Mouse (Mus musculus) megakaryocyte progenitor cell, adult 5-6 weeks (primary cell): ENCODE data around the gene Nhsl2. TPM values are rescaled to one million over a fixed set of nuclear protein-coding genes. Genes with fewer than 3 reads are reported as not detected.

Source experiments
- ATAC-seq: replicated peaks from 2 replicates; pipeline ENCODE4 v1.8.0; 2016; ENCODE audit warnings: mild to moderate bottlenecking, moderate TSS enrichment, inconsistent platforms; ENCODE audit not compliant: poor library complexity
- total RNA-seq, 2 experiments: library from RNA; stranded (forward) in 1 of 2; stranded (reverse) in 1 of 2; fragments of 157-497, 149-512 nt in 1 of 2; fragments of 200-1000 nt in 1 of 2; gene quantifications; 2 replicates each; pipeline versions ENCODE4 v1.2.3 to v1.2.4; 2015 to 2017

The Nhsl2 gene
- total RNA-seq, 2 experiments from 2014 or later, result 9.2 to 20.3 TPM

DNA sequence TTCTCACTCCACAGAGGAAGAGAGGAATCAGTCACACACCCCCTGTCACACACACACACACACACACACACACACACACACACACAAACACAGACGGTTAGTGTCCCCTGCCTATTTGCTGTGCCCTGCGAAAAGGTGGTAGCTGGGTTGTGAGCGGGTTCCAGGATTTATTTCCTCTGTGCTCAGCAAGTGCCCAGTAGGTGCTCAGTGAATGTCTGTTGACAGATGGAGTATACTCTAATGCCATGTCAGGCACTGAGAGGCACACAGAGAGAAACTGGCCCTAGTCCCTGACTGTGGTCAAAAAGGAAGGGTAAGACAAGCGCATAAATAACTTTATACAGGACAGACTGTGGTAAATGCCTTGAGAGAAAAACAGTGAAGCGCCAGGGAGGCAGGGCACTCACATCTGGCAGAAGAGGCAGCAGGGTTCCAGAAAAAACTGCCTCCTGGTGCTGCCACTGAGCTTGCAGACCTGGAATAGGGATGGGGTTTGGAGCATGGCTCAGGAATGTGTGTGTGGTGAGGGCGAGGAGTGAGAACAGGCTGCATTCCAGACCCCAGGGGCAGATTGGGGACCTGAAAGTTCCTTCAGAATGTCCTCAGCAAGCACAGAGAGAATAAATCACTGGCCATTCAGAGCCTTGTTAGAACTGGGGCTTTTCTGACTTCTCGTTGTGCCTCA is 52.8 kb downstream of the Nhsl2 start:
- no peak for ATAC-seq

DNA sequence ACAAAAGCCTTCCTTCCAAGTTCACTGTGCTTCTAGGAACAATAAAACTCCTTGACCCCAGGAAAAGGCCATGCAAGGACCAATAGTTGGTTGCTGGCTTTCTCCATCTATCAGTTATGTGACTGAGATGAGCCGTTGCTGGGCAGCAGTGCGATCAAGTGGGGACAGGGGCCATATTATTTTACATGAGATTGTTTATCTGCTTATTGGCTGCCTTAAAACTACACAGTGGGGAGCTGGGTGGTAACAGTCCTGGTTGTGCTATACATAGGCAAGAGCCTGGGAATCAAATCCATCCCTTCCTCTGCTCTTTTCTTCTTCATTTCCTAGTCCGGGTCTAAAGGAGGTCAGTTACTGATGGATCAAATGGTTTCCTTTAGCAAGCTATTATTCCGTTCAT is 53.4 kb downstream of the Nhsl2 start:
- ATAC-seq, result no peak

DNA sequence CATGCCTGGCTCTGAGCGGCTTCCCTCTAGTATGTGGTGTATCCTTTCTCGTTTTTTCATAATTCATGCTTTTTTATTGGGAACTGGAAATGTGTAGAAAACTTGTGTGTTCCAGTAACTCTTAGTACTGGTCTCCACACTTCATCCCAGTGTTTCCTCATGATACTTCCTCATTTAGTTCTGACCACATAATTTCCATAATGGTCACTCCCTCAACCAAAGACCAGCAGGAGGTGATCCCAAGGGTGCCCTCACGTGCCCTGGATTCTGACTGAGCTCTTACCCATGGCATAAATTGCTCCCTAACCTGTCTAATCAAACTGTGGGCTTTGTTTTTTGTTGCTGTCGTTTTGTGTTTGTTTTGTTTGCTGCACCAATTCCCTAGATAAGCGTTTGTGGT is 58.1 kb downstream of the Nhsl2 start:
- peak; percentile 63 for ATAC-seq

DNA sequence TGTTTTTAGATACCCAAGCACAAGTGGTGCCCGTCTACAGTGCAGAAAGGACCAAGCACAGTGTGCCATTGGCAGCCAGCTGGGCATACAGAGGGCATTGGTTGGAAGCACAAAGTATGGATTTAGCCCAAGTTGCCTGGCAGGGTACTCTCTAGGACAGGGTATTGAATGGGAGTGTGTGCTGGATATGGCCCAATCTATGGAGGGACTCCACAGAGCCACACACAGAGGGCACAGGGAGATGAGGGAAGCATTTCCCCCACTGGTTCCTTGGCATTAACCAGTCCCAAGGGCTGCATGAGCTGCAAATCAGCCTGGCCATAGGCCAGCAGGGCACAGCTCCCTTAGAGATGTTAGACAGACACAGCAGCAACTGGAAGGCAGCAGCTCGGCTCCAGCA is 79.9 kb downstream of the Nhsl2 start:
- no peak for ATAC-seq

GRCm38 (mm10) chrX:101930301-101930700 is 81.1 kb downstream of the Nhsl2 start:
- ATAC-seq, result no peak

GRCm38 (mm10) chrX:101931016-101931415 is 81.8 kb downstream of the Nhsl2 start:
- no peak for ATAC-seq

GRCm38 (mm10) chrX:101932244-101932643 is 83.1 kb downstream of the Nhsl2 start:
- ATAC-seq, result no peak

DNA sequence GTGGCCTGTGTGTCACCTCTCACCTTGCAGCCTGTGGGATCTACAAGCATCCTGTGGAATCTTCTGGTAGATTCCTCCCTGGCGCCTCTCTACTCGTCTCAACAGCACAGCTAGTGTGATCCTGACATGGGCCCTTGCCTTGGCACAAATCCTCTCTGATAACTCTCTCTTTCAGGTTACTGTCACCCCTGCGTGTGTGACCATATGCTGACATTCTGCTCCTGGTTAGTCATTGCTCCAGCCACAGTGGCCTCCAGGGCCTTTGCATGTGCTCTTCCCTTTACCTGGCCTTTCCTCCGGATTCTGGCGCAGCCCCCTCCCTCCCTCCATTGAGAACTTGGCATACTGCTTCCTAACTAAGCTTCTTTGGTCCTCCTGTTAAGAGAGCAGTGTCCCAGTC is 84.2 kb downstream of the Nhsl2 start:
- no peak for ATAC-seq

- no peak for ATAC-seq
Measured at GRCm38 (mm10) chrX:101935291-101935840, 86.2 kb downstream of the Nhsl2 start.

GRCm38 (mm10) chrX:101939486-101939885 is 90.3 kb downstream of the Nhsl2 start:
- ATAC-seq, result no peak

DNA sequence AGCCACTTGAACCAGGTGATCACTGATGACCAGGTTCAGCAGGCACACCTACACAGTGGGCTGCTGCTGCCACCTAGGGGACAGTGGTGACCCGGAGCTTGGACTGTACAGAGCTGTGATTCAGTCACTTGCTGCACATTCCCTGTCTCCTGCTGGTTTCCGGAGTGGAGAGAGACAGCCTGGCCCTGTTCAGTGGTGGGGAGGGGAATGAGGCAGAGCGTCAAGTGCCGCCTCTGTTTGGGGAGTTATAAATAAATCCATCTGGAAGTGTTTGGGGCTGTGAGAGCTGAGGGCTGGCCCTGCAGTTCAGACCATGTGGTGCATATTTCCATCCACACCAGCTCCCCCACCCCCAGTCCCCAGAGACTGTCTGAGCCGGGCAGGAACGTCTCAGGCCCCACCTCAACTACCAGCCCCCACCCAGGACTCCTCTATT is 93.3 kb downstream of the Nhsl2 start:
- peak; percentile 78 for ATAC-seq

- no peak for ATAC-seq
Measured at GRCm38 (mm10) chrX:101943743-101944142, 94.6 kb downstream of the Nhsl2 start.

DNA sequence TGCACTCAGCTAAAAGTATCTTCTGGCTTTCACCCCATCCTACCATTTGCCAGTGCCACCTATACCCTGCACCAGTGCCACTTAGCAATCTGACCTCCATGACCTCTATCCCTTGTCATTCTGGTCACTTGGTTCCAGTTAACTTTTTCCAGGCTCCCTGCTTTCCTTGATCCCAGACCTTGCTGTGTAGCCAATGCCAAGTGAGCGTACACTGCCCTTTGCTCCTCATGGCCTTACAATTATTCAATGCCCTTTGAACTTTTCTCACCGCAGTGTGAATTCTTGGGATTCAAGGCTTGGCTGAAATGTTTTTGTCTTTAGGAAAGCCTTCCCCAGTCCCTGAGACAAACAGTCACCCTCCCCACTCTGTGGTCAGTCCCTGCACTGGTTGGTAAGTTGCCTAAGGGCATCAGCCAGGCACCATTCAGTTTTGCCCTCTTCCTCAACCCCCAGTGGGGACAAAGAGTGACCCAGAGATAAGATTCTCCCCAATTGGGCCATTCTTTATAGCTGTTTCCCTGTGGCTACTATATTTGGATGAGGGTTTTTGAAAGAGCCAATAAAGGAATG is 95.7 kb downstream of the Nhsl2 start:
- no peak for ATAC-seq

DNA sequence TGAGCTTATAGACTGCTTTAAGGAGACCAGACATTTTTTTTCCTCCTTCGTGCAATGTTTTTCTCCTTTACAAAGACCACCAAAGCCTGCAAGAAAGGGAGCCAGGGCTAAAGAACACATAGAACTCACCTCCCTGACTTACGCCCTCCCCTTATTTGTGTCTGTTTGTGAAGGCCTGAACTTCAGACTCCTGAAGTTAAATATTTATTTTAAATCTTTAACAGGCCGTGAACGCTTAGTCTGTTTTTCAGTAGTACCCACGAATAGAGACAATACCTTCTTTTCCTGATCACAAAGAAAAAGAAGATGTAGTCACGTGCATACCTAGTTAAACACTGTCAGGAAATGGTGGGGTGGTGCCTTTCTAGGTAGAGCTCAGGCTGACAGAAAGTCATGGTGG is 103.3 kb downstream of the Nhsl2 start:
- ATAC-seq, result no peak

DNA sequence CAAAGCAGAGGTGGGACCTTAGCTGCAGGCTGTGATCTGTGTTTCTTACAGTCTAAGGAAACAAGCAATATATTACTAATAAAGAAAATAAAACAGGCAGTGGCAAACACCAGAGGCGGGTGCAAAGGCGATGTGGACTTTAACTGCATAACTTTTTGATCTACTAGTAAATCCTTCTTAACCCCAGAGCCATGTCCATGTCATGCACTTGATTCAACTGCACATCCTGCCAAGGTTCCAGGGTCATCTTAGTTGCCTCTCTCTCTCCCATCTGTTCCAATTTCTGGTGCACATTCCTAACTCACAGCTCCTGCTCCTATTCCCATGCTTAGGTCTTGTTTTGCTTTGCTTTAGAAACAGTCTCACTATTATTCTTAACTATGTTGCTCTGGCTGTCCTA is 104.1 kb downstream of the Nhsl2 start:
- no peak for ATAC-seq

DNA sequence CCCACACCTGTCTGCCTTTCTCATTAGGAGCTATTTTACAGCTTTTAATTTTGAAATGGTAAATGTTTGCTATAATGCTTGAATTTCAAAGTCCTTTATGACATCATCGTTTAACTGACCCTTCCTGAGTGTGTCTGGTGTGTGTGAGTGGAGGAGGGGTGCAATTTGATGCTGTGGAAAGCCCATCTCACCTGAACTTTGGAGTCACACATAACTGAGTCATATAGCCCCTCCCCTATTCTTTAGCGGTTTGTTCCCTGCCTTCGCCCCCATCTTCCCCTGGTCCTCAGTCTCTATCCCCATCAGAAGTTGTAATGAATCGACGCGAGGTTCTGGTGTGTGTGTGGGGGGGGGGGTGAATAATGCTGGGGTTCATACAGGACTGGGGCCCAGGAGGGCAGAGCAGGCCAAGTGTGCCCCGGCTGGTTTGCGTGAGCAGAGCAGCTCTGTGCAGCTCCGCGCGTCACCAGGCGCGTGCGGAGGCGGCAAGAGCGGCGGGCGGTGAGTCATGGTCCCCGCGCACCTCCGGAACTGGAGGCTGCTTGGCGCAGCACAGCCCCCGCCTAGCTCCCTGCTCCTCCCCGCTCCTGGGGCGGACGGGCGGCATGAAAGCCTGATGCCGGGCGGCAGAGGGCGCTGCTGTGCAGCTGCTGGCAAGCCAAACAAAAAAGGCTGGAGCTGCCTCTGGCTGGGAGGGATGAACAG is 104.8 kb downstream of the Nhsl2 start:
- peak; percentile 100 for ATAC-seq

GRCm38 (mm10) chrX:101954492-101954851 is 105.3 kb downstream of the Nhsl2 start:
- no peak for ATAC-seq

DNA sequence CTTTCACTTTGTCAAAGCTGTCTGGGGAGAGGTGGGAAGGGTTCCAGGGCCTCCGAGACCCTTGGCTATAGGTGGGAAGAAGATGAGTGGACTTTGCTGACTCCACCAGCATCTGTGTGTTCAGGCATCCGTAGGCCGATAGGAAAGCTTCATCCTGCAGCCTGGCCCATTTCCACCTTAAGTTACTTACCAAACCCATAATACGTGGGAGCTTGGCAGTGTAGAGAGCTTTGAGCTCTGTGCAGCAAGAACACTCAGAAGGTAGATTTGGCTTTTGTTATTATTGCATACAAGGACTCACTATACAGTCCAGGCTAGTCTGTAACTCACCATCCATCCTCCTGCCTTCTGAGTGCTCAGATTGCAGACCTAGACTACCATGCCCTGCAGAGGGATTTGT is 112.7 kb downstream of the Nhsl2 start:
- ATAC-seq, result no peak

- ATAC-seq, result no peak
Measured at GRCm38 (mm10) chrX:101963711-101964110, 114.5 kb downstream of the Nhsl2 start.

GRCm38 (mm10) chrX:101973028-101973427 is 123.8 kb downstream of the Nhsl2 start:
- no peak for ATAC-seq

- ATAC-seq, result no peak
Measured at GRCm38 (mm10) chrX:101976931-101977330, 127.7 kb downstream of the Nhsl2 start.

GRCm38 (mm10) chrX:101978861-101979260 is 129.7 kb downstream of the Nhsl2 start:
- no peak for ATAC-seq
